ENCODE assay signal across 8 mouse cellular contexts in genomic region chr1:178072798-178073197, GRCm38 (mm10).
A peak's percentile ranks its signal among the peaks of the same experiment; 100 is the strongest.
DNase-seq lines count a peak whose midpoint lies in the region; ATAC-seq and TF ChIP-seq lines count a peak whose summit lies in the region.
"Not testable (repeated sequence)": the region's sequence is repeated elsewhere in the genome, so short reads cannot be mapped to it uniquely, and the experiment has no call there.

No protein-coding gene starts in this region.

- peak; percentile 23; the same call in 1 of the 2 replicates for TF ChIP-seq CTCF in gastrocnemius, adult 2 months (IDR thresholded peaks at IDR 0.05)

- H3K27ac ChIP-seq in gastrocnemius, adult 2 months; liver, embryonic 13.5 days: not testable (repeated sequence)

- not testable (repeated sequence) for H3K9ac ChIP-seq in liver, embryonic 13.5 days

- peak; percentile 4 for DNase-seq in CD4-positive helper T cell, adult 2 months (ENCODE audit: low read depth, low spot score)
- peak; percentile 18 for DNase-seq in MEL-GATA-1-ER (ENCODE audit: extremely low read depth, low read depth)
- peak; percentile 14 to 24 for DNase-seq in cerebellum, postnatal 10 days
- DNase-seq in gastrocnemius, adult 2 months: not testable (repeated sequence)
- DNase-seq in kidney, postnatal 10 days: peak; percentile 15
- DNase-seq in liver, embryonic 13.5 days: peak; percentile 3
- DNase-seq in neural tube, embryonic 10.5 days (ENCODE audit: extremely low spot score, low spot score): peak; percentile 13
- DNase-seq in thymus, postnatal 25 days: peak; percentile 30

- not testable (repeated sequence) for H3K36me3 ChIP-seq in liver, embryonic 13.5 days

- H3K27me3 ChIP-seq in liver, embryonic 13.5 days: not testable (repeated sequence)

- 44% methylated on average over 4 of the region's 4 CpGs for WGBS in liver, embryonic 13.5 days (ENCODE audit: insufficient replicate concordance)

- intact Hi-C loops in gastrocnemius, adult 2 months (cut with DNase I): not testable (repeated sequence)

- H3K9me3 ChIP-seq in liver, embryonic 13.5 days (replicated peaks): not testable (repeated sequence)

- not testable (repeated sequence) for H3K4me1 ChIP-seq in liver, embryonic 13.5 days (replicated peaks)

- not testable (repeated sequence) for H3K4me2 ChIP-seq in liver, embryonic 13.5 days

- not testable (repeated sequence) for ATAC-seq in liver, embryonic 13.5 days (ENCODE audit: low read depth)

- H3K4me3 ChIP-seq in gastrocnemius, adult 2 months; liver, embryonic 13.5 days (replicated peaks): not testable (repeated sequence)
